Mouse (Mus musculus) cortical plate, adult 2 months (tissue): ENCODE results near the gene Hck.

Experiments
- CTCF ChIP-seq: fragments of 200-500 bp; IDR thresholded peaks from 2 replicates; pipeline ENCODE4 v1.5.1; 2011; ENCODE audit warnings: mild to moderate bottlenecking, control low read depth, low read length; ENCODE audit not compliant: insufficient read depth; ENCODE audit errors: extremely low read depth
- POLR2A ChIP-seq: fragments of 200-500 bp; IDR thresholded peaks from 2 replicates; pipeline ENCODE4 v1.6.1; 2011; ENCODE audit warnings: mild to moderate bottlenecking, low read length, control low read depth; ENCODE audit not compliant: insufficient read depth; ENCODE audit errors: extremely low read depth

- TF ChIP-seq POLR2A (no peak), CTCF (no peak)
Observed at GRCm38 (mm10) chr2:153187848-153188247, 79.6 kb downstream of the Hck start.
